In genomic region chr2:91035385-91035784, GRCm38 (mm10) we compare ENCODE assay signal across 8 mouse cellular contexts. TPM values are rescaled to one million over a fixed set of nuclear protein-coding genes. Genes with fewer than 3 reads are reported as not detected.
DNase-seq lines count a peak whose midpoint lies in the region; ATAC-seq and TF ChIP-seq lines count a peak whose summit lies in the region.

Rapsn (plus strand) TSS chr2:91035620.

- H3K9ac ChIP-seq in embryonic facial prominence, embryonic 14.5 days (ENCODE audit: low read depth, low read length) = no peak within 1 kb of the TSS
- peak within 1 kb of the TSS; percentile 40 for H3K9ac ChIP-seq in heart, postnatal 0 days (replicated peaks; ENCODE audit: low read depth, low read length)
- no peak within 1 kb of the TSS for H3K9ac ChIP-seq in forebrain, embryonic 14.5 days (ENCODE audit: low read length)

- WGBS in embryonic facial prominence, embryonic 14.5 days = 66% methylated on average over 6 of the region's 9 CpGs
- WGBS in heart, postnatal 0 days = 25% methylated on average over 9 of the region's 9 CpGs
- 49% methylated on average over 9 of the region's 9 CpGs for WGBS in lung, adult 2 months
- 73% methylated on average over 9 of the region's 9 CpGs for WGBS in forebrain, embryonic 14.5 days

- no peak for TF ChIP-seq POLR2A in lung, adult 2 months (IDR thresholded peaks at IDR 0.05; ENCODE audit: borderline replicate concordance, extremely low read depth, low read depth, low read length)

- peak within 1 kb of the TSS; percentile 26 for H3K4me2 ChIP-seq in embryonic facial prominence, embryonic 14.5 days (ENCODE audit: low read depth, low read length)
- peak within 1 kb of the TSS; percentile 49 for H3K4me2 ChIP-seq in heart, postnatal 0 days (ENCODE audit: low read depth, low read length)
- no peak within 1 kb of the TSS for H3K4me2 ChIP-seq in forebrain, embryonic 14.5 days (ENCODE audit: low read length)

- no peaks in the 10 kb centered on the region for H3K27me3 ChIP-seq in embryonic facial prominence, embryonic 14.5 days (replicated peaks; ENCODE audit: control insufficient read depth, insufficient read depth, low read length)
- H3K27me3 ChIP-seq in heart, postnatal 0 days (ENCODE audit: control insufficient read depth, insufficient read depth, low read length) = no peaks in the 10 kb centered on the region
- no peaks in the 10 kb centered on the region for H3K27me3 ChIP-seq in forebrain, embryonic 14.5 days (replicated peaks; ENCODE audit: control insufficient read depth, insufficient read depth, low read length)

- H3K4me1 ChIP-seq in embryonic facial prominence, embryonic 14.5 days (ENCODE audit: control insufficient read depth, insufficient read depth, low read length) = no peaks in the 10 kb centered on the region
- H3K4me1 ChIP-seq in heart, postnatal 0 days (ENCODE audit: control insufficient read depth, insufficient read depth) = peaks cover 12% of the 10 kb centered on the region; the same call in 1 of the 2 replicates
- 0 out of 2 replicates have a peak, but pooled peaks cover 2% of the 10 kb centered on the region for H3K4me1 ChIP-seq in lung, adult 2 months (ENCODE audit: control insufficient read depth, insufficient read depth, low read length)
- no peaks in the 10 kb centered on the region for H3K4me1 ChIP-seq in forebrain, embryonic 14.5 days (ENCODE audit: control insufficient read depth, insufficient read depth, low read length)

- peak; percentile 65 for DNase-seq in ZHBTc4 (ENCODE audit: low read depth, low spot score)
- peak; percentile 68 for DNase-seq in embryonic facial prominence, embryonic 14.5 days (ENCODE audit: low spot score)
- peak; percentile 75 for DNase-seq in heart, postnatal 0 days (ENCODE audit: low spot score)
- DNase-seq in lung, adult 2 months = peak; percentile 51
- no peak for DNase-seq in forebrain, embryonic 14.5 days (ENCODE audit: low spot score)
- no peak for DNase-seq in urinary bladder, adult 18-20 months (ENCODE audit: low spot score in 2 of 2)
- no peak for DNase-seq in thymus, postnatal 0 days (ENCODE audit: low spot score)
- DNase-seq in urinary bladder, postnatal 36 days (ENCODE audit: low spot score in 2 of 2) = no peak

- H3K36me3 ChIP-seq in embryonic facial prominence, embryonic 14.5 days (ENCODE audit: control insufficient read depth, insufficient read depth, low read length) = no peaks in the 10 kb centered on the region
- no peaks in the 10 kb centered on the region for H3K36me3 ChIP-seq in heart, postnatal 0 days (replicated peaks; ENCODE audit: control insufficient read depth, insufficient read depth, low read length)
- no peaks in the 10 kb centered on the region for H3K36me3 ChIP-seq in forebrain, embryonic 14.5 days (ENCODE audit: control insufficient read depth, insufficient read depth, low read length)

- no peaks in the 10 kb centered on the region for H3K9me3 ChIP-seq in embryonic facial prominence, embryonic 14.5 days (ENCODE audit: control insufficient read depth, low read length)
- no peaks in the 10 kb centered on the region for H3K9me3 ChIP-seq in heart, postnatal 0 days (replicated peaks; ENCODE audit: control insufficient read depth, low read length)
- H3K9me3 ChIP-seq in forebrain, embryonic 14.5 days (replicated peaks; ENCODE audit: control insufficient read depth, low read length) = no peaks in the 10 kb centered on the region

- peak; percentile 77; the same call in 1 of the 2 replicates for ATAC-seq in embryonic facial prominence, embryonic 14.5 days (ENCODE audit: low read depth)
- ATAC-seq in heart, postnatal 0 days (ENCODE audit: insufficient read depth, low read depth) = peak; percentile 96
- ATAC-seq in forebrain, embryonic 14.5 days = no peak

- peak; percentile 14; the same call in 1 of the 2 replicates for TF ChIP-seq CTCF in heart, postnatal 0 days (IDR thresholded peaks at IDR 0.05; ENCODE audit: low read depth)
- TF ChIP-seq CTCF in lung, adult 2 months (IDR thresholded peaks at IDR 0.05; ENCODE audit: insufficient read depth, low read length) = no peak

- no peak for TF ChIP-seq EP300 in heart, postnatal 0 days (IDR thresholded peaks at IDR 0.05; ENCODE audit: low read depth)

- H3K4me3 ChIP-seq in embryonic facial prominence, embryonic 14.5 days (ENCODE audit: low read depth, low read length) = no peak within 1 kb of the TSS
- peak within 1 kb of the TSS; percentile 6 for H3K4me3 ChIP-seq in heart, postnatal 0 days (ENCODE audit: low read depth, low read length)
- H3K4me3 ChIP-seq in lung, adult 2 months (replicated peaks; ENCODE audit: extremely low read depth, low read depth, low read length) = no peak within 1 kb of the TSS
- H3K4me3 ChIP-seq in forebrain, embryonic 14.5 days (ENCODE audit: low read depth, low read length) = no peak within 1 kb of the TSS

- 0 out of 2 replicates have a peak within 1 kb of the TSS, but pooled peaks have one; percentile 10 for H3K27ac ChIP-seq in embryonic facial prominence, embryonic 14.5 days (replicated peaks; ENCODE audit: low read depth, low read length)
- H3K27ac ChIP-seq in heart, postnatal 0 days (ENCODE audit: low read depth) = peak within 1 kb of the TSS; percentile 79
- no peak within 1 kb of the TSS for H3K27ac ChIP-seq in forebrain, embryonic 14.5 days (ENCODE audit: low read depth, low read length)

RNA-seq across cellular contexts. Expression of gene Rapsn, which starts in this region (rescaled TPM):
- 35.4 and 40.5 TPM in 2 replicates for polyA plus RNA-seq in embryonic facial prominence, embryonic 14.5 days (2014; fragmentation: Nextera tagmentation; extraction: Ambion mirVana)
- total RNA-seq in heart, postnatal 0 days (2014; rRNA removed; ENCODE audit: low replicate concordance) = 50.0 and 62.0 TPM in 2 replicates
- 29.4 and 32.6 TPM in 2 replicates for polyA plus RNA-seq in heart, postnatal 0 days (2015; fragmentation: Nextera tagmentation; extraction: Ambion mirVana)
- 2.6 and 4.7 TPM in 2 replicates for polyA plus RNA-seq in lung, adult 2 months (2012; rRNA removed)
- 0.95 and 1.2 TPM in 2 replicates for polyA plus RNA-seq in forebrain, embryonic 14.5 days (2014; fragmentation: Nextera tagmentation; extraction: Ambion mirVana)
- 8.3 TPM in 2 replicates for polyA plus RNA-seq in thymus, postnatal 0 days (2015; fragmentation: Nextera tagmentation; extraction: Ambion mirVana)

Comparison
In these comparisons a context has a peak if more than half of its experiments do, and no peak if none do; other contexts are left out.
1. DNase-seq: peak in ZHBTc4 (single experiment), embryonic facial prominence, embryonic 14.5 days (single experiment), heart, postnatal 0 days (single experiment) and lung, adult 2 months (single experiment); none in forebrain, embryonic 14.5 days (single experiment), urinary bladder, adult 18-20 months (0 of 2), thymus, postnatal 0 days (single experiment) and urinary bladder, postnatal 36 days (0 of 2).